Mouse (Mus musculus): Measurements from ENCODE around the gene F2.

The F2 gene

DNA sequence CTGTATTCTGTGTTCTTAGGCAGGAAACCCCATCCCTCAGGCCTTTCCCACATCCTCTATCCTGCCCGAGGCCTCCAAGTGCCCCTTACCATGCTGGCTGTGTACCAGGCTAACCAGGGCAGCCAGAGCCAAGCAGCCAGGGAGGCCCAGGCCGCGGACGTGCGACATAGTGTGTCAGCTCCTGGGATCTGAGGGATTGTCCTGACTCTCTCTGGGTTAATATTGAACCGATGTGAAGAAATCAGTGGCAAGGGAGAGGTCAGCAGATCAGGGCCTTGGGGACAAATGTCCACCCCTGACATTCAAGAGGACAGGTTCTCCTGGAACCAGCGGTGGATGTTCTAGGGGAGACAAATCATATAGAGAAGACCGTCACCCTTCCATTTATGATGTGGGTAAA lies at the start of gene F2:
Gene F2 (minus strand): TSS at position 186 of the 400 bp plus-strand sequence.
- DNase-seq (ENCODE audit: low spot score in 2 of 2): no peak

DNA sequence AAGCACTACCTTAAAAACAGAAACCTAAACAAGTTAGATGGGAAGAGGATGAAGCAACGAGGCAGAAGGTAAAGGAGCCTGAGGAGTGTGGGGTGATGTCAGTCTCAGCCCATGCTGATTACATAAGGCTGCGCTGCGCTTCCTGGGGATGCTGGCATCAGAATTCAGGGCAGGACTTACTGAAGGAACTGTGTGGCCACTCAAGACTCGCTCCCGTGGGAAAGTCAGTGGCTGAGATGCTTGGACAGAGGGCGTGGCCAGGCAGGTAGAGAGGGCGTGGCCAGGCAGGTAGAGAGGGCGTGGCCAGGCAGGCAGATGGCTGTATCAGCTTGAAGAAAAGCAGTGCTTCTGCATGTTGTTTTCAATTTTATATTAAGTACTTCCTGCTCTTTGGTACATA lies 47.7 kb upstream of the F2 start:
- no peak for DNase-seq (ENCODE audit: low spot score in 2 of 2)

DNA sequence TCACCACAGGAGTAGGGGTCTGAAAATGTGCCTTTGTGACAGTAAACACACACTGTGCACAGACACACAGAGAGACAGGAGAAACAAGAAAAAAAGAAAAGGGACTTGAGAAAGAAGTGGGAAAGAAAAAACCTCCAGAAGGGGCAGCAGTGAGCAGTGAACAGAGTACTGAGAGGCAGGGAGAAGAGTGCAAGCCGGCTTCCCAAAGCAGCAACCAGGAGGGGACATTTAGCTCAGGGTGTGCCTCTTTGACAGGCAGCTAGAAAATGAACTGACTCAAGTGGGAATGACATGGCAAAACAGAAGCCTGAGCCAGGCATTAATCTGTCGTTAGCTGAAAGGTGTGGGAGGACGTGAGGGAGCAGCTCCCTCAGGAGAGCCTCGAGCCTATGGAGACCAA lies 46.6 kb upstream of the F2 start:
- peak in 1 of 2 experiments; percentile 56 for DNase-seq (ENCODE audit: low spot score in 2 of 2)

DNA sequence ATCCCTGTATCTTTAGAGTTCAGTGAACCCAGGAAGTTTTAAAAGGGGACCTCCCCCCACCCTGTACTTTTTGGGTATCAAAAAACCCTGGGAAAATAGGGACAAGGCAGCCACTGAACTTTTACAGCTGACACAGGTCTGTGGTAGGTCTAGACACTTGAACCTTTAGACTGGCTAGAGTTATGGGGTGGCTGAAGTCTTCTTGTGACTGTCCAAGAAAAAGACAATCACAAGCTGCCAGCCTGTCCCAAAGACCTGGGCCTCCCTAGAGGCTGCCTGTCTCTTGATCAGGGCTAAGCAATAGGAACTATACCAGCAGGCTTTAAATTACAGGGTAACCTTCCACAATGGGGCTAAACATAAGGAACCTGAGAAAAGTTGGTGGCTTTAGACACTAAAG lies 40.7 kb upstream of the F2 start:
- no peak for DNase-seq (ENCODE audit: low spot score in 2 of 2)

DNA sequence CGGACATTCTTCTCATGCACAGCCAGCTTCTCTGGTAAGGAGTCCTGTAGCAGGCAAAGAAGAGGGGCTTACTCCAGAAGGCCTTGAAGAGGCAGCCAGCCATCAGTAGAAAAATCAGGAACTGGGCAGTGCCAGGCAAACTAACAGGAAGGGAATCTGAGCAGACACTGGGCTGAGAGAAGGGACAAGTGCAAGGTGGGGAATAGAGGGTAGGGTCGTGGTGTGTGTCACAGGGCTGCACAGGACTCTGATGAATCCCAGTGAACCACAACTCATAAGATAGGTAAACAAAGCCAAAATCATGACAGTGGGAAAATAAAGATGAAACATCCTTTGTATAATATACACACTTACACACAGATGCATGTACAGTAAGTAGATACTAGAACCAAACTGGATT lies 40.2 kb upstream of the F2 start:
- no peak for DNase-seq (ENCODE audit: low spot score in 2 of 2)

DNA sequence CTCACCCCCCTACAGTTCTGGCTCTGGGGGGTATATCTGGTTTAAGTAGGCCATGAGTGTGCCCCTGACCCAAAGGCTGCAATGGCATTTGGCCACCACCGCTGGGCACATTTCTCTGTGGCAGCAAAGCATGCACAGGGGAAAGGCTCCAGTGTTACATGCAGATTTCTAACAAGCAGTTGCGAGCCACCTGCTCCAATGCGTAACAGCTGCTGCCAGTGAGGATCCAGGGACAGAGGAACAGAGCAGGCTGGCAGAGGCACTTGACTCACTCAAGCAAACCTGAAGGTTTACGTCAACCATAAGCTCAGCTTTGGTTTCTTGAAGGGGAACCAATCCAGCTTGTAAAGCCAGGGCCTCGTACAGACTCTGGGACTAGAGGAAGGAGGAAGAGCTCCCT lies 38.7 kb upstream of the F2 start:
- DNase-seq (ENCODE audit: low spot score in 2 of 2): no peak

DNA sequence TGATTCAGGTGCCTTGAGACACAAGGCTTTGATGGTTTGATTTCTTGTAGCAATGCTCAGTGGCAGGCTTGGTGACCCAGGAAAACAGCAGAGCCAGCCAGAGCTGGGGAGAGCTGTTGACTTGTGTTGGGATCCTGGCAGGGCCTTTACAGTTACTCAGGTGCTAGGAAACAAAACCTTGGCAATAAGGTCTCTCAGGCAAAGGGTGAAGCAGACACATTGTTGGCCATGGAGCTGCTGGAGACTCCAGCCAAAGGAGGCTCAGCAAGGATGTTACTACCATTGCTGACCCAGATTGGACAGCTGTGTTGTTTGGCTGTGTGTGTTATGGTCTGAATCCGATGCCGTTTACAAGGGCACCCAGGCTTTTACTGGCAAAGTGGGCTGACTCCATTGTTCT lies 37.4 kb upstream of the F2 start:
- DNase-seq (ENCODE audit: low spot score in 2 of 2): no peak

DNA sequence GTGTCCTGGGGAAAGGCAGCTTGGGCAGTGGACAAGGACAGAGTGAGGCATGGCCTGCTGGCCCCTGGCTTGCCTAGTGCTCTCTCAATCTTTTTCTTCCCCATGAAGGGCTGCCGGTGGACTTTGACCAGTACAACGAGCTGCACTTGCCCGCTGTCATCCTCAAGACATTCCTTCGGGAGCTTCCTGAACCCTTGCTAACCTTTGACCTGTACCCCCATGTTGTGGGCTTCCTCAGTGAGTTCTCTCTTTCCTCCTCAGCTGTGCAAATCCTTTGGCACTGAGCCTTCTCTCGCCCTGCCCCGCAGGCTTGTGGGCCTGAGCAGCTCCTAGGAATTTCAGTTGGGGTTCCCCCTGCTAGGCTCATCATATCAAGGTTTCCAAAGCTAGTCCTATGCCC lies 33.8 kb upstream of the F2 start:
- no peak for DNase-seq (ENCODE audit: low spot score in 2 of 2)

DNA sequence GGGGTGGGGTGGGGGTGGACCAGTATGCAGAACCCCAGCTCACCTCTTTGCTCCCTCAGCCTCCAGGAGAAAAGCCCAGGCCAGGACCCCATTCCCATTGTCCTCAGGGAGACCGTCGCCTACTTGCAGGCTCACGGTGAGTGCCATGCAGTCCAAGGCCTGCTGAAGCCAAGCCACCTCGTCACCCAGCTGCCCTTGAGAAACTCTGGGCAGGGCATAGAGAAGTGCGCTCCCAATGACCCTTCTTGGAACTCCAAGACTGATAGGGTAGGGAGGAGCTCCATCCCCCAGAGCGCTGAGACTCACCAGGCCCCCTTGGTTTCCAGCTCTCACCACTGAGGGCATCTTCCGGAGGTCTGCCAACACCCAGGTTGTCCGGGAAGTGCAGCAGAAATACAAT lies 33.1 kb upstream of the F2 start:
- DNase-seq (ENCODE audit: low spot score in 2 of 2): no peak

DNA sequence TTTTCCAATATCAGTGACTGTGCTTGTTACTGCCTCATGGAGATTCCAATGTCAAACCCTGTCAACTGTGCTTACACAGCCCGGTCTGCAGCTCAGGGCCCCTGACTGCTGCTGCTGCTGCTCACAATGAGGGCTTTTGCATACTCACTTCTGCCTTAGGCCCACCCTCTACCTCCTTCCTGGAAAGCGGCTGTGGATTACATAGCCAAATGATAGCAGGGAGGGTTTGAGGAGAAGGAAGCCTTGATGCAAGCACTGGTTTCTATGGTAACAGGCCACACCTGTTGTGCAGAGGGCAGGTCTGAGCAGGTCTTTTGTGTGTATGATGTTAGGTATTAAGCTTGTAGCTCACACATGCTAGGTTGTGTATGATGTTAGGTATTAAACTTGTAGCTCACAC lies 31.5 kb upstream of the F2 start:
- DNase-seq (ENCODE audit: low spot score in 2 of 2): no peak

DNA sequence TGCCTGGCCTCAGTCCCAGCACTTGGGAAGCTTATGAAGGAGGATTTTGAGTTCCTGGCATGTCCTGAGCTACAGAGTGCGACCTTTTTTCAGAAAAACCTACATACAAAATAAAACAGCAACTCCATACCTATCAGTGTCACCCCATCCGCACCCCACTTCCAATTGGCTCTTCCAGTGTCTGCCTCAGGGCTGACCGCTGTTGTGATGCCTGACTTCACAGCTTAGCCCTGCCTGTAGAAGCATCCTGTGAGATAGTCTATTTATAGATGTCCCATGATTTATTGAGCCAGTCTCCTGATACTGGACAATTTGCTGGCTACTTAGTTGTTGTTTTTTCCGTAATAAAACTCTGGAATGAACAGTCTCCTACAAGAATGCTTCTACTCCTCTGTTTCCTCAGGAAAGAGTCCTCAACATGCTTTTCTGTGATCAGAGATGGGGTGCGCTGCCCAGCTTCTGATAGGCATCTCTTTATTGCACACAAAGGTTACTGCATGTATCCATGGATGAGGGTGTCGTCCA lies 30.2 kb upstream of the F2 start:
- no peak for DNase-seq (ENCODE audit: low spot score in 2 of 2)

DNA sequence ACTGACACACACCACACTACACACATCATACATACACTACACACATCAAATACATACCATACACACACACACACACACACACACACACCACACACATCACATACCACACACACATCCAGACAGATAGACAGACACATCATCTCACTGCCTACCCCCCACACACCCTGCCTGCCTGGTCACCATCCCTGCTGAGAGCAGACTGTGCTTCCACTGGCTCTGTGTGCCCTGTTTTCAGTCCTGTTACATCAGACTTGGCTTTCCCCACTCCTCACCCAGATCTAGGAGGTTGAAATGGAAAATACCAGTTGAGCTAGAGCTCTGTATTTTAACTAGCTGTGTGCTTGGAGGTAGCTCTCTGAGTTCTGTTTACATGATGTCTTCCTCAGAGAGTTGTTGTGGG lies 28.6 kb upstream of the F2 start:
- no peak for DNase-seq (ENCODE audit: low spot score in 2 of 2)

DNA sequence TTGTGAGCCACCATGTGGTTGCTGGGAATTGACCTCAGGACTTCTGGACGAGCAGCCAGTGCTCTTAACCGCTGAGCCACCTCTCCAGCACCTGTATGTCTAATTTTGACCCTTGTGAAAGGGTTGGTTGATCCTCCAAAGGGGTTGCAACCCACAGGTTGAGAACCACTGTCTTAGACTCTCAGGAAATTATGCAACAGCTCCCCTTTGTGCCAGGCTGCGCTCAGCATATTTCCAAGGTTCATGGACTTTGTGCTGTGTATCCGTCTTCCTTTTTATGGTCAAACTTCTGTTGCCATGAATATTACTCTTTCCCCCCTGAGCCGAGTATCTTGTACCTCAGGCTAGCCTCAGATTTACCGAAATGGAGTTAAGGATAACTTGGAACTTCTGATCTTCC lies 24.8 kb upstream of the F2 start:
- DNase-seq (ENCODE audit: low spot score in 2 of 2): no peak

DNA sequence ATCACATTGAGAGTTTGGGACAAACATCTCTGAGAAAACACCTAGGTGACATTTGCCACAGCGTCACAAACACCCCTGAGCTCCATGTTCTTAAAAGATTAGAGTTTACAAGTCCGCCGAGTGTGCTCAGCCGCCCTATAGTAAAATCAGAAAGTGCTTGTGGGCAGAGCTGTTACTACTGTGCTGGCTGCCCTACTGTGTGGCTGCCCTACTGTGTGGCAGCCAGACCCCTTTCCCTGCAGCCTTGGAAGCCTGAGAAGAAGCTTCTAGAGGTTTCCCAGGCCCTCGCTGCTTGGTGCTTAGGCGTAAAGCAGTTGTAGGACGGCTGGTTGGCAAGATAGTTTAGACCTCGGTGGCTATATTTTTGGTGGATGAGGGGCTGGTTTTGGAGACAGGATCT lies 23.4 kb upstream of the F2 start:
- DNase-seq (ENCODE audit: low spot score in 2 of 2): no peak

DNA sequence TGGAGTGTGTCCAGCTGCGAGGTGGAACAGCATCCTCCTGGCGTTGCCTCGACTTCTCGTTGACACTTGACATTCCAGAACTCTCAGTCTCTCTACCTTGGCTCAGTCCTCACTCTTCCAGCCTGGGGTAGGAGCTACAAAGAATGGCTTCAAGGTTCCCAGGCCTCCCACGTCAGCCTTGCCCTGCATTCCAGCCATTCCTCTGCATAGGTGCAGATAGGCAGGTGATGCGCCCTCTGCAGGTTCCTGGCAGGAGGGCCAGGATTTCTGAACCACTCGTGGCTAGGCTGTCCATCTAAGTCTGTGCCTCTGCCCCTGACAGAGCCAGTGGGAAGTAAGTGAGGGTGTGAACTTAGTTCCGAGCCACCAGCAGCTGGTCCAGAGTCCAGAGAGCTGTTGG lies 20.6 kb upstream of the F2 start:
- no peak for DNase-seq (ENCODE audit: low spot score in 2 of 2)

DNA sequence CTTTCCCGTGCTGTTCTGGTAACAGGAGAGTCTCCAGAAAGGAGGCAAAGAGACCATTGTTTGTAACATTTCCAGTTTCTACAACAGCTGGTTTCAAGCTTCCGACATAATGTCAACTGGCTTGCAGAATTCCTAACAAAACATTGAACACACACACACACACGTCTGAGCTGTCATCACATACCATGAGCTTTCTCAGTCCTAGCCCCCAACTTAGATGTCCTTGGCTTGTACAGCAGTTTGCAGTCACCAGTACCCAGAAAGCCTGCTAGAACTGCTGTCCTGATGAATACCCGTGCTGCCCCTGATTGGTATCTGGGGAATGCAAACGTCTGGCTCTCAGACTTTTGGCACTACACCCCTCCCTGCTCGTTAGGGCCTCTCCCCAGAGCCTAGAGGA lies 19.6 kb upstream of the F2 start:
- no peak for DNase-seq (ENCODE audit: low spot score in 2 of 2)

DNA sequence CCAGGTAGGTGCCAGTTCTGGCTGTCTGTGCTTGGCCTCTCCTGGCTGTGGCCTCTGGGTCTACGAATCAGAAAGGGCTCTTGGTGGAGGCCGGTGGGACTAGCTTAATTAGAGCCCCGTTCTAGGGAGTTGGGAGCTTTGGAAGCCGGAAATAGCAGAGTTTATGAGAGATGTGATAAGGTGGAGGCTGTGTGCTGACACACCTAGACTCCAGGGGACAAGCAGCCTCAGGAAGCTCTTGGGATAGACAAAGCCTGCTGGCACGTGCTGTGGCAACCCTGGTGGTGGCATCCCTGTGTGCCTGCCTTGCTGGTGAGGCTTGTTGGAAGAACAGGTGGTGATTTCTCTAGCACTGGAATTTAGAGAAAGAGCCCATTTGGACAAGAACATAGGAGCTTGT lies 19.2 kb upstream of the F2 start:
- DNase-seq (ENCODE audit: low spot score in 2 of 2): no peak

DNA sequence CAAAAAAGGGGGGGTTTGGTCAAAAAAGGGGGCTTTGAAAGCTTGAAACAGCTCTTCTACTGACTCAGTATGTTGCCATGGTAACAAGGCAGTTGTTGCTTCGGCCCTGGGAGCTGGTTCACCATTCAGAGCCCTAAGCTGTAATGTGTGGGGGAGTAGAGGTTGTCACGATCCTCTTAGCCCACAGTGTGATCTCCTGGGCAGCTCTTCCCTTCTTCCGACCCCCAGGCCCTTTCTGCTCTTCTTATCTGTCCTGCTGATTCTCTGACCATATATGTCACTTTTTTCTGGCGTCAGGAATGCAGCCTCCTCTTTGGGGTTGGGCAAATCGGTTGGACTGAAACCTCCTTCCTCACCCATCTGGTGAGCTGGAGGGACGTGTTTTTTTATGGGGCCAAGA lies 16.6 kb upstream of the F2 start:
- DNase-seq (ENCODE audit: low spot score in 2 of 2): no peak

DNA sequence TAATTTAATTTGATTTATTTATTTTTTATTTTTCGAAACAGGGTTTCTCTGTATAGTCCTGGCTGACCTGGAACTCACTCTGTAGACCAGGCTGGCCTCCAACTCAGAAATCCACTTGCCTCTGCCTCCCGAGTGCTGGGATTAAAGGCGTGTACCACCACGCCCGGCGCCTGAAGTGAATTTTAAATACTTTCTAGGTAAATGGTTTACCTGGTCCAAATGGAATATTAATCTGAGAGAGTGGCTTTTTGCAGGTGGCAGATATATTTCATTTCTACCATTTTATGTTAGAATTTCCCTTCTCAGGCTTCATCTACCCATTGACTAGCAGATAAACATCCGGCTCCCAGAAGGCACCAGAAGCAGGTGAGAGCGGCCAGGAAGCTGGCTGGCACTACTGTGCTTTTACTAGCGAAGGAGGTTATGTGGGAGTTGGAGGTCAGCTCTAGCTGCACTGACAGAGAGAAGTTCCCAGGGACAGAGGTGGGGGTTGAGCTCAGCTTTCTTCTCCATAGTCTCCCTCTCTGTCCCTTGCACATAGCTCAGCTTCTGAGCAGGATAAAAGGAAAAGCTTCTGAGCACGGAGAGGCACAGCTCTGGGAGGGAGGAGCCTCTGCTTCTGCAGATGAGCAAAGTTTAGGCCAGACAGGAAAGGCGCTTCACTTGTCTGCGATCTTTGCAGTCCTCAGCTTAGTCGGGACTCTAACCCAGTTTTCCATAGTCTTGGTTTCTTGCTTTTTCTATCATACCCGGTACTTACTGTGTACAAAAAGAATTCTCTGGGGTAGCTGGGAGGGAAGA lies 15.4 kb upstream of the F2 start:
- DNase-seq (ENCODE audit: low spot score in 2 of 2): no peak

DNA sequence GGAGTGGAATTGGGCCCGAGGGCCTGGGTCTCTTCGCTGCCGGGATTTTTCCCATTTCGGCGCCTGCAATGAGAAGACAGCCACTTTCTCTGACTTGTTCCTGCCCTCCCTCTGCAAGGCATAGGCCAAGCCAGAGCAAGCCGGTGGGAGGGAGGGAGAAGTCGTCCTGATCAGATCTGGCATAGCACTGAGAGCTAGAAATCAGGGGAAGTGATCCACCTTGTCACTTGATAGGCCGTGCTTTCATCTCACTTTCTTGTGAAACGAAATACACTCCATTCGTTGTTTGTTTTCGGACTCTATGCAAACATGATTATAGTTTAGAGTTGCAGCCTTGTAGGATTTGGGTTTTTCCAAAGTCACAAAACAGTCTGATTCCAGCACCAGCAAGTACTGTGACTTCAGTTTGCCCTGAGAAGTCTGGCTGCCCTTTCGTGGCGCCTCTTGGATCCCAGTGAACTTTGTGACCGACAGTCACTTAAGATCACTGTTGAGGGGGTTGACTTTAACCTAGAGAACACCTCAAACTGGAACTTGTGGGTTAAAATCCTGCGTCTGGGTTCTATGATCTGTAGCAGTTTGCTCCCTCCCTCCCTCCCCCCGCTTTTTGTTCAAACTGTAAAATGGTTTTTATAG lies 14.3 kb upstream of the F2 start:
- DNase-seq (ENCODE audit: low spot score in 2 of 2): no peak

DNA sequence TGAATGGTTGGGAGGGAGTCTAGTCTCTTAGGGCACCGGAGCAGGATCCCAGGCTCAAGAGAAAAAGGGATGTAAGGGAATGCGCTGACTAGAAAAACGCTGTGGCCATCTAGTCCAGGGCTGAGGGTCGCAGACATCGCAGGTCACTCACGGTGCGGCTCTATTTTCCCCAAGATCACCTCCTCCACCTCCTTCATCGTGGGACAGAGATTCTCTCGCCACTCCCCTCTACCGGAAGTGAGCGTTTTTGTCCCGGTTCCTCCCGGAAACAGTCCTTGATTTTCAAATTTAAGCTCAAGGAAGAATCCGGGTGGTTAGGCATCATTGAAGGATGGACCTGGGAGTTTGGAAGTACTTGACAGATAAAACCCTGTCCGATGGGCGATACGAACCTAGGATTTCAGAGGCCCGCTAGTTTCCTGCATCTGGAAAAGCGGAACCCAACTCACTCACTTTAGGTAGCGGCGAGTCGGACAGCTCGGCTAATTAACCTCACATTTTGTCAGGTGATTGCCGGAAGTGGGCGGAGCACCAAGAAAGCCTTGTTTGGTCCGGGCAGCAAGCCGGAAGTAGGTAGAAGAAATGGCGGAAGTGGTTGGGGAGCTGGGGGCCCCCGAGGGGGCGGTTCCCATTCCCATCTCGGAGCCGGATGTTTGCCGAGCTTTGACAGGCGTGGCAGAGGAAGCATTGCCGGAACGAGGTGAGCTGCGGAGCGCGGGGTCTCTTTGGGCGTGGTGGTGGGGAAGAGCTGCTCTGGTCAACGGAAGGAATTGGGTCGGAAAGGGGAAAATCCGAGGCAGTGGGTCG lies 13.5 kb upstream of the F2 start, which contains the start of the genes Zfp408 and Arhgap1:
Gene Zfp408 (minus strand): TSS at position 239 of the 807 bp plus-strand sequence.
Gene Arhgap1 (plus strand): TSS at position 308 of the 807 bp plus-strand sequence.
- DNase-seq (ENCODE audit: low spot score in 2 of 2): peak; percentile 92 to 98

DNA sequence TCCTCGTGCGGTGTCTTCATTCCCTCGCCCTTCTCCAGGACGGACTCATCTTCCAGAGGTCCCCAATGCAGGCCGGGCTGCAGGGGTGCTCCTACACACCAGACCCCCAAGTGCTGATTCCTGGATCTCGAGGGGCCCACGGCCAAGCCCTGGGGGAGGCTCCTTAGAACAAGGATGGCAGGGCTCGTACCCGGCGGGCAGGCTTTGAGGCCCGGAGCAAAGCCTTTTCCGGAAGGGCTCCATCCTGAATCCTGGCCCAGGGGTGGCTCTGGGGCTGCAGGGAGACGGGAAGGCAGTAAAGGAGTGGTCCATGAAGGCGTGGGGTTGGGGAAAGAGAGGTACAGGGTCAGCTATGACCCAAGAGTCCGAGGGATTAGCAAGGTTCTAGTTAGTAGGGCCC lies 12.9 kb upstream of the F2 start:
- peak in 1 of 2 experiments; percentile 36 for DNase-seq (ENCODE audit: low spot score in 2 of 2)
